Mouse (Mus musculus) stomach, postnatal 0 days (tissue): ENCODE data around the gene Repin1. TPM values are rescaled to one million over a fixed set of nuclear protein-coding genes. Genes with fewer than 3 reads are reported as not detected.
"Not testable (repeated sequence)": the region's sequence is repeated elsewhere in the genome, so short reads cannot be mapped to it uniquely, and the experiment has no call there.

Experiments
- ATAC-seq: fragments of 200-750 bp; cut with Nextera tagmentation; 2 replicates; pipeline ENCODE4 v1.8.0; 2017; ENCODE audit not compliant: low FRiP score, low TSS enrichment
- DNase-seq: peaks from one replicate; pipeline ENCODE4 v3.0.0-alpha.2; 2016; ENCODE audit warnings: low spot score
- H3K27ac ChIP-seq: fragments of 300-500 bp; sonication (generic); replicated peaks from 2 replicates; pipeline ENCODE4 v1.5.1; 2014; ENCODE audit warnings: mild to moderate bottlenecking, control low read depth
- H3K27me3 ChIP-seq: fragments of 300-500 bp; sonication (generic); 2 replicates; pipeline ENCODE4 v1.6.1; 2014; ENCODE audit warnings: low read length; ENCODE audit not compliant: control insufficient read depth, insufficient read depth
- H3K36me3 ChIP-seq: fragments of 300-500 bp; sonication (generic); 2 replicates; pipeline ENCODE4 v1.6.1; 2014; ENCODE audit warnings: low read length, mixed read lengths; ENCODE audit not compliant: control insufficient read depth, insufficient read depth
- H3K4me1 ChIP-seq: fragments of 300-500 bp; sonication (generic); replicated peaks from 2 replicates; pipeline ENCODE4 v1.6.1; 2014; ENCODE audit warnings: antibody characterized with exemption; ENCODE audit not compliant: control insufficient read depth, insufficient read depth
- H3K4me2 ChIP-seq: fragments of 300-500 bp; sonication (generic); replicated peaks from 2 replicates; pipeline ENCODE4 v1.6.1; 2014; ENCODE audit warnings: low read depth, mild to moderate bottlenecking, control low read depth, moderate library complexity
- H3K4me3 ChIP-seq: fragments of 300-500 bp; sonication (generic); 2 replicates; pipeline ENCODE4 v1.5.1; 2014; ENCODE audit warnings: low read depth, low read length, control low read depth
- H3K9ac ChIP-seq: fragments of 300-500 bp; sonication (generic); 2 replicates; pipeline ENCODE4 v1.6.1; 2014; ENCODE audit warnings: mild to moderate bottlenecking, low read length, control low read depth, mixed read lengths
- H3K9me3 ChIP-seq: fragments of 300-500 bp; sonication (generic); 2 replicates; pipeline ENCODE4 v1.6.1; 2016; ENCODE audit warnings: low read length; ENCODE audit not compliant: control insufficient read depth
- CTCF ChIP-seq: IDR thresholded peaks from 2 replicates; pipeline ENCODE4 v1.5.1; 2016; ENCODE audit warnings: antibody characterized with exemption, low read depth, mild to moderate bottlenecking, moderate library complexity
- EP300 ChIP-seq: optimal IDR thresholded peaks from 2 replicates; pipeline ENCODE3; 2016; ENCODE audit warnings: antibody characterized with exemption
- WGBS: fragments of 180-500 bp; shearing (Covaris S2); extraction: QIAGEN DNeasy Blood & Tissue Kit; methylation state at CpG from one replicate; pipeline ENCODE4 v1.1.7; 2014; 5-methylcytosine and 5-hydroxymethylcytosine counted together
- polyA plus RNA-seq: library from polyadenylated mRNA; unstranded; fragments of >200 nt; fragmentation: Nextera tagmentation; extraction: Ambion mirVana; gene quantifications from 2 replicates; pipeline ENCODE4 v1.2.1, GENCODE M21; 2015

The Repin1 gene
- polyA plus RNA-seq, 1 experiment from 2014 or later: 11.6 TPM

DNA sequence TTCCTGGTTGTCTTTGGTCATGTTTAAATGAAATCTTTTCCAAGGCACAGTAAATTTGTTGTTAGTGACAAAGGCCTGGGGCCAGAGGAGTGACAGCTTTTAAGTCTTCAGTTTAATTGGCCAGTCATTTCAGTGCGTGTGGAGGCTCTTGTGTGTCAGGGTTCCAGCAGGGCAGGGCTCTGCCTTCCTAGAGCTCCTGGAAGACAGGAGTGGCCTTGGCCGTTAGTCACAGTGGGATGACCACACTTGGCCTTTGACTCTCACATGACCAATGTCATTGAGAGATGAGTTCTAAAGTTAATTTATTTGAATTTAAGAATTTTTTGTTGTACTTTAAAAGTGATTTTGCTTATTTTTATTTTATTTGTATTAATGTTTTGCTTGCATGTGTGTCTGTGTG lies 14.4 kb downstream of the Repin1 start:
- Histone ChIP-seq H3K9ac (no peak overlapping the region), H3K4me3 (no peak overlapping the region), H3K4me2 (no peak overlapping the region), H3K27ac (no peak overlapping the region), H3K27me3 (no peaks in the 10 kb centered on the region), H3K9me3 (no peaks in the 10 kb centered on the region), H3K36me3 (no peaks in the 10 kb centered on the region), H3K4me1 (no peaks in the 10 kb centered on the region)
- DNase-seq: no peak
- WGBS: 87% methylated on average over 2 of the region's 2 CpGs
- ATAC-seq: no peak
- TF ChIP-seq CTCF (no peak), EP300 (no peak)

DNA sequence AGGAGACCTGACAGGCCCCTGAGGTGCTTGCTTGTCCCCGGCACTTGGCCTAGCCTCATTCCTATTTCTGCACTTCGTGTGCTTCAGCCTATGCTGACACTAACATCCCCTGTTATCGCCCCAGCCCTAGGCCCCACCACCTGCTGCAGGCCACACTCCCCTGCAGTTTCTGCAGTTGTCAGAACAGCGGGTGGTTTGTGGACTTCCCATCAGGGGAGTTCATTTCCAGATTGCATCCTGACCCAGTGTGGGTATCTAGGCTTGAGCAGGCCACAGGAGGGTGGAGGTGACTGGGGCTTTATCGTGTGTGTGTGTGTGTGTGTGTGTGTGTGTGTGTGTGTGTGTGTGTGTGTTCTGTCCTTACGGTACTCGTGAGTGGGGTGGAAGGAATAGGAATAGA lies 15.8 kb downstream of the Repin1 start:
- 68% methylated on average over 7 of the region's 7 CpGs for WGBS
- no peaks in the 10 kb centered on the region for H3K4me1 ChIP-seq
- no peak overlapping the region for H3K4me2 ChIP-seq
- 0 out of 2 replicates have a peak, but pooled peaks cover 2% of the 10 kb centered on the region for H3K36me3 ChIP-seq
- no peak for TF ChIP-seq CTCF
- TF ChIP-seq EP300: no peak
- H3K4me3 ChIP-seq: no peak overlapping the region
- no peak for ATAC-seq
- H3K27ac ChIP-seq: no peak overlapping the region
- no peak for DNase-seq
- H3K9ac ChIP-seq: no peak overlapping the region
- no peaks in the 10 kb centered on the region for H3K27me3 ChIP-seq
- H3K9me3 ChIP-seq: no peaks in the 10 kb centered on the region

DNA sequence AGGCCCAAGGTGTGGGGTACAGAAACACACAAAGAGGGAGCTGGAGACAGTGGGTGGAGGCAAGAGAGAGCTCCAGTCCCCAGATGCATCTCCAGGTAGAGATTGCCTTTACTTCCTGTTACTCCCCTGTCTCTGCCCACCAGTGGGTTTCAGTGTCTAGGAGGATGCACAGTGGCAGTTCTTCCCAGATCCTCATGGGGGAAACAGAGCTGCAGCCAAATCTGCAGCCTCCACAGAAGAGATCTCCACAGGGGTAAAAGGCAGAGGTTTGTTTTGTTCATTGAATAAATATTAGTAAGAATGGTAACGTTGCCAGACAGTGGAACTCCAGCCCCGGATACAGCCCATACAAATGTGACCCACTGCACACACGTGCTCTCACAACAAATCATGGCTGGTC lies 17.0 kb downstream of the Repin1 start:
- DNase-seq (no peak), ATAC-seq (no peak; the same call in 1 of the 2 replicates)
- TF ChIP-seq CTCF (peak; percentile 58), EP300 (no peak)
- Histone ChIP-seq H3K4me1 (no peaks in the 10 kb centered on the region), H3K4me2 (no peak overlapping the region), H3K36me3 (0 out of 2 replicates have a peak, but pooled peaks cover 2% of the 10 kb centered on the region), H3K9ac (no peak overlapping the region), H3K4me3 (no peak overlapping the region), H3K27me3 (no peaks in the 10 kb centered on the region), H3K27ac (no peak overlapping the region), H3K9me3 (no peaks in the 10 kb centered on the region)
- WGBS: 18% methylated on average over 3 of the region's 3 CpGs

DNA sequence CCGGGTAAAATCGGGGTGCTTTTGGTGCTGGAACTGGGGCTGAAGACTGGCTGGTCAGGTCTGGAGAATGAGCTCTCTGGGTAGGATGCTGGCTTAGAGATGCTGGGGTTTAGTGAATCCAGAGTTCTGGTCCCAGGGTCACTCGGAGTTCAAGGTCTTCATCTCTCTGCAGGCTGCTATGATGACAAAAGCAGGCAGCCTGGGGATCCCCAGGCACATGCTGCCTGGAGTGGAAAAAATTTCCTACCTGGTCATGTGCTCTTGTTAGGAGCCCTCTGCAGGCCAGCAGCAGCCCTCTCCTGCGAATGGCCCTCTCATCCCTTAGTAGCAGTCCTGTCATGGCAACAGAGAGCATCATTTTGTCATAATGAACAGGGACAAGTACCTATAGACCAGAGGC lies 19.8 kb downstream of the Repin1 start:
- Histone ChIP-seq H3K9ac (no peak overlapping the region), H3K9me3 (no peaks in the 10 kb centered on the region), H3K36me3 (0 out of 2 replicates have a peak, but pooled peaks cover 2% of the 10 kb centered on the region), H3K4me2 (no peak overlapping the region), H3K4me3 (no peak overlapping the region), H3K4me1 (no peaks in the 10 kb centered on the region), H3K27ac (no peak overlapping the region), H3K27me3 (no peaks in the 10 kb centered on the region)
- DNase-seq (no peak), ATAC-seq (no peak)
- WGBS: 95% methylated on average over 4 of the region's 4 CpGs
- TF ChIP-seq EP300 (no peak), CTCF (no peak)

GRCm38 (mm10) chr6:48614756-48615155 lies 21.1 kb downstream of the Repin1 start:
- Histone ChIP-seq H3K9me3 (no peaks in the 10 kb centered on the region), H3K27me3 (no peaks in the 10 kb centered on the region), H3K4me3 (no peak overlapping the region), H3K27ac (no peak overlapping the region), H3K4me2 (no peak overlapping the region), H3K9ac (no peak overlapping the region), H3K4me1 (no peaks in the 10 kb centered on the region), H3K36me3 (peaks cover 8% of the 10 kb centered on the region)
- no peak for DNase-seq
- ATAC-seq: no peak
- 92% methylated on average over 5 of the region's 5 CpGs for WGBS
- TF ChIP-seq CTCF: no peak
- TF ChIP-seq EP300: no peak

- H3K36me3 ChIP-seq: peaks cover 17% of the 10 kb centered on the region
- TF ChIP-seq CTCF: no peak
- no peak for TF ChIP-seq EP300
- no peaks in the 10 kb centered on the region for H3K27me3 ChIP-seq
- H3K27ac ChIP-seq: no peak overlapping the region
- no peak for DNase-seq
- no peaks in the 10 kb centered on the region for H3K4me1 ChIP-seq
- no peak for ATAC-seq
- H3K9me3 ChIP-seq: no peaks in the 10 kb centered on the region
- no peak overlapping the region for H3K9ac ChIP-seq
- whole genome bisulfite sequencing: 95% methylated on average over 30 of the region's 30 CpGs
- H3K4me2 ChIP-seq: no peak overlapping the region
- no peak overlapping the region for H3K4me3 ChIP-seq
These were observed 26.3 kb downstream of the Repin1 start for GRCm38 (mm10) chr6:48620031-48620430.

DNA sequence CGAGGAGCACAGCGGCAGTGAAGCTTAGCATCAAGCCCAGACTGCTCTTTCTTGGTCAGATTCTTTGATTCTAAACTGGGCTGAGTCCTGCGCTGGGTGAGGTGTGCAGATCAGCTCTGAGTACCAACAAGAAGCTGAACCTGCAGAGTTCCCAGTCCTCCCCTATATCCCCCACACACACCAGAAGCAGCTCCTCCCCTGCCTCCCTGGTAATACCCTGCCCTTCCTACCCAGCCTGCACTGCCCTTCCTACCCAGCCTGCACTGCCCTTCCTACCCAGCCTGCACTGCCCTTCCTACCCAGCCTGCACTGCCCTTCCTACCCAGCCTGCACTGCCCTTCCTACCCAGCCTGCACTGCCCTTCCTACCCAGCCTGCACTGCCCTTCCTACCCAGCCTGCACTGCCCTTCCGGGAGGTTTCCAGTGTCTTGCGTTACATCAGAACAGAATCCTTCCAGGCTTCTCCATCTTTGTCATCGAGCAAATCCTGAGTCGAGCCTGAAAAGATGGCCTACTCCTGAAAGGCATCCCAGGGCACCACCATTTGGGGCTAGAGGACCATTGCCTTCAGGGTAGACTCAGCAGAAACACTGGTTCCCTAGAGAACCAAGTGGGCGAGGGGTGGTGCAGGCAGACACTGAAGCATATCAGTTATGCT lies 28.6 kb downstream of the Repin1 start:
- 88% methylated on average over 8 of the region's 8 CpGs for WGBS
- ATAC-seq, H3K4me3 ChIP-seq, DNase-seq, H3K27ac ChIP-seq, H3K4me2 ChIP-seq, H3K9me3 ChIP-seq, H3K27me3 ChIP-seq, H3K4me1 ChIP-seq, H3K9ac ChIP-seq: not testable (repeated sequence)
- peaks cover 17% of the 10 kb centered on the region for H3K36me3 ChIP-seq
